Mouse (Mus musculus): ENCODE measurements around the gene Gm11114. TPM values are rescaled to one million over a fixed set of nuclear protein-coding genes. Genes with fewer than 3 reads are reported as not detected.

Gm11114 gene
- polyA plus RNA-seq, 1 experiment from 2014 or later, result not detected

Other genes with a start within 250 kb of the Gm11114 start
- 4.5 and 5.0 TPM in 2 replicates for gene Tent5a, start 14.6 kb downstream of the Gm11114 start, polyA plus RNA-seq (2015; fragmentation: Nextera tagmentation; extraction: Ambion mirVana)